Mouse (Mus musculus) stomach, postnatal 0 days (tissue): ENCODE results near the gene Rbm12.

Experiments used
- CTCF ChIP-seq: IDR thresholded peaks from 2 replicates; pipeline ENCODE4 v1.5.1; 2016; ENCODE audit warnings: antibody characterized with exemption, low read depth, mild to moderate bottlenecking, moderate library complexity
- EP300 ChIP-seq: optimal IDR thresholded peaks from 2 replicates; pipeline ENCODE3; 2016; ENCODE audit warnings: antibody characterized with exemption

DNA sequence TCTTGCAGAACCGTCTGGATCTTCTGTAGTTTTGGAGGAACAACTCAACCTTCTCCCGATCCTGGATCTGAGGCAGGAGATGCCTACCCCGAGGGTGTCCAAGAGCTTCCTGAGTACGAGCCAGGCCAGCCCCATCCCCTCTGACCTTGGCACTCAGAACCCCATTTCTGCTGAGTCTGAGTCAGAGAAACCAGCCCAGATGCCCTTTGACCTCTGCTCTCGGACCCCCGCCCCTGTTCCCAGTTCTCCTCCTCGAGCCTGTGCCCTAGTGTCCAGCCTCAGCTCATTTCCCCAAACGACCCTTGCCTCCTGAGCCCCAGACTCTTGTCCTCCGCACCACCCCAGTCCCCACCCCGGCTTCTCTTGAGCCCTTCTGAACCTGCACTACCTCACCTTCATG is 45.7 kb downstream of the Rbm12 start:
- no peak for TF ChIP-seq EP300
- no peak for TF ChIP-seq CTCF
